Mouse (Mus musculus) forebrain, postnatal 0 days (tissue): ENCODE data around the gene Naa16. TPM values are rescaled to one million over a fixed set of nuclear protein-coding genes. Genes with fewer than 3 reads are reported as not detected.

ENCODE experiments used
- ATAC-seq: fragments of 200-750 bp; cut with Nextera tagmentation; 2 replicates; pipeline ENCODE4 v1.8.0; 2017; ENCODE audit warnings: mild to moderate bottlenecking, moderate library complexity
- DNase-seq: peaks from one replicate; pipeline ENCODE4 v3.0.0-alpha.2; 2015
- H3K27ac ChIP-seq: fragments of 300-500 bp; sonication (generic); 2 replicates; pipeline ENCODE4 v1.5.1; 2014; ENCODE audit warnings: low read depth, mild to moderate bottlenecking, antibody characterized with exemption, low read length, moderate library complexity, mixed read lengths
- H3K27me3 ChIP-seq: fragments of 300-500 bp; sonication (generic); 2 replicates; pipeline ENCODE4 v1.6.1; 2014; ENCODE audit warnings: mild to moderate bottlenecking, low read length, mixed read lengths; ENCODE audit not compliant: insufficient read depth
- H3K36me3 ChIP-seq: fragments of 300-500 bp; sonication (generic); 2 replicates; pipeline ENCODE4 v1.6.1; 2014; ENCODE audit warnings: mild to moderate bottlenecking, moderate library complexity; ENCODE audit not compliant: insufficient read depth
- H3K4me1 ChIP-seq: fragments of 300-500 bp; sonication (generic); 2 replicates; pipeline ENCODE4 v1.6.1; 2014; ENCODE audit warnings: antibody characterized with exemption; ENCODE audit not compliant: insufficient read depth
- H3K4me2 ChIP-seq: fragments of 300-500 bp; sonication (generic); 2 replicates; pipeline ENCODE4 v1.6.1; 2014; ENCODE audit warnings: low read depth, mild to moderate bottlenecking, moderate library complexity
- H3K4me3 ChIP-seq: fragments of 300-500 bp; sonication (generic); 2 replicates; pipeline ENCODE4 v1.5.1; 2014; ENCODE audit warnings: low read depth, low read length, mixed read lengths
- H3K9ac ChIP-seq: fragments of 300-500 bp; sonication (generic); 2 replicates; pipeline ENCODE4 v1.6.1; 2014; ENCODE audit warnings: mild to moderate bottlenecking
- H3K9me3 ChIP-seq: fragments of 300-500 bp; sonication (generic); 2 replicates; pipeline ENCODE4 v1.6.1; 2016; ENCODE audit warnings: low read length
- CTCF ChIP-seq: sonication (generic); IDR thresholded peaks from 2 replicates; pipeline ENCODE4 v1.5.1; 2016; ENCODE audit warnings: antibody characterized with exemption, control low read depth, low read depth
- WGBS: fragments of 180-500 bp; shearing (Covaris S2); extraction: QIAGEN DNeasy Blood & Tissue Kit; methylation state at CpG from one replicate; pipeline ENCODE4 v1.1.7; 2014; 5-methylcytosine and 5-hydroxymethylcytosine counted together
- polyA plus RNA-seq: library from polyadenylated mRNA; unstranded; fragments of >200 nt; fragmentation: Nextera tagmentation; extraction: Ambion mirVana; gene quantifications from 2 replicates; pipeline ENCODE4 v1.2.1, GENCODE M21; 2015
- total RNA-seq: library from RNA; depleted of rRNA; stranded (reverse); fragments of >200 nt; gene quantifications from 2 replicates; pipeline ENCODE4 v1.2.3, GENCODE M21; 2014

The Naa16 gene
- total and polyA plus RNA-seq, 2 experiments from 2014 or later: 10.5 to 10.9 TPM

DNA sequence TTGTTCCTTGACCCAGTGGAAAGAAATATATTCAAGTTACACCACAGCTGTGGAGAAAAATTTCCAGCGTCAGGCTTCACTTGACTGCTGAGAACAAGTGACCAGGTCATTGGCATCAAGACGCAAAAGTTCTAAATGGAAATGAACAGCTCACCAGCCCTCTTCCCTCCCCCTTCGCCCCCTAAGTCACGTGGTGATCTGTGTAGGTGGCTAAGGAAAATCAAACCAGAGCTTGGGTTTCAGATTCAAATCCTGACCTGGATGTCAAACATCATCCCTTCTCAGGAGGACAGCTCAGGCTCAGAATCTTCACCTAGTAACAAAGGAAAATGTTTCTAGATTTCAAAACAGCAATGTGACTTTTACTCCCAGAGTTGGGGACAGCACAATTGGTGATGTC, 91.3 kb downstream of the Naa16 start:
- no peak for DNase-seq
- Histone ChIP-seq H3K36me3 (no peaks in the 10 kb centered on the region), H3K27me3 (no peaks in the 10 kb centered on the region), H3K27ac (no peak overlapping the region), H3K9me3 (no peaks in the 10 kb centered on the region), H3K4me2 (peak overlapping the region; percentile 0), H3K9ac (no peak overlapping the region), H3K4me3 (no peak overlapping the region), H3K4me1 (no peaks in the 10 kb centered on the region)
- ATAC-seq: no peak
- no peak for TF ChIP-seq CTCF
- WGBS: 44% methylated on average over 4 of the region's 4 CpGs

DNA sequence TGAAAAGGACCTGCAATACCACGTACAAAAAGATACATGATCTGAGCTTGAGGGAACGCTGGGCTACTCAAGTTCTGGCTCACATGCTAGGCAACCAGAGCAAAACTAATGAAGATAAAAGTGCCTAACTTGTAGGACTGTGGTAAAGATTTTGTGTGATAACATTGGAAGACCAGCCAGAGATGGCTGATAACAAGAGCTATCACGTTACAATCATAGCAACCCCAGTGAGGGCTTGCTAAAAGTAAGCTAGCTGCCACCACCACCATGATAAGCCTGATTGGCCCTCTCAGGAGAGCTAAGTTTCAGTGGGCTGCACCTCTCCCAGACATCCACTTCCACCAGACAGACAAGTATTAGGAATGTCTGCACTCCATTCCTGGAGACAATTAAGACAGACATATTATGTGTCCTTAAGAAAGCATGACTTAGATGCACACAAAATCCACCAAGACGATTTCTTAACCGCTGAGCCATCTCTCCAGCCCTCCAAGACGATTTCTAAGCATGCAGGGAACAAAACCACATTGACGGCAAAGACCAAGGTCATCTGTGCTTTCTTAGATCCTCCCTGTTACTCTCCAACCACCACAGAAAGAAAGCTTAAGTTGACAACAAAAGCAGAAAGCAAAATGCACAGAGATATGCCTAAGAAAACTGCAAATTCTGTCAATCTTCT, 92.1 kb downstream of the Naa16 start:
- DNase-seq (no peak), ATAC-seq (no peak)
- WGBS: 57% methylated on average over 7 of the region's 7 CpGs
- Histone ChIP-seq H3K9ac (no peak overlapping the region), H3K4me2 (peak overlapping the region; percentile 0), H3K27ac (no peak overlapping the region), H3K36me3 (no peaks in the 10 kb centered on the region), H3K27me3 (no peaks in the 10 kb centered on the region), H3K4me3 (no peak overlapping the region), H3K9me3 (no peaks in the 10 kb centered on the region), H3K4me1 (no peaks in the 10 kb centered on the region)
- no peak for TF ChIP-seq CTCF

DNA sequence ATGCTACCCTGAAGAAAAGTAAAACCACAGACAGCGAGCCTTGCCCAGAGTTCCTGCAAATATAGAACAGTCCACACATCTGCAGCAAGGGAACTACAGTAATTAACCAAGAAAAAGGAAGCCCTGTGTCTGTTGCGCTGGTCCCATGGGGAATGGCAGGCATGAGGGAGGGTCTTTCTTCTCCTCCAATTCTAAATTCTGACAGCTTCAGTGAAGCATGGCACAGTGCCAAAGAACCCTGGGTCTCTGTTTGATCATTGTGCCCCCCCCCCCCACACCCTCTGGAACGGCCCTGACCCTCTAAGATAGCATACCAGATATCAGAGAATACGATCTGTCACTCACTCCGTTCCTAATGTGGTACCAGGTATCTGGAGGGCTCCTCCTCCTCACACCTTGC, 93.7 kb downstream of the Naa16 start:
- DNase-seq (no peak), ATAC-seq (no peak)
- Histone ChIP-seq H3K9ac (no peak overlapping the region), H3K9me3 (no peaks in the 10 kb centered on the region), H3K27ac (no peak overlapping the region), H3K4me3 (no peak overlapping the region), H3K4me2 (peak overlapping the region; percentile 10; the same call in 1 of the 2 replicates), H3K36me3 (no peaks in the 10 kb centered on the region), H3K27me3 (no peaks in the 10 kb centered on the region), H3K4me1 (no peaks in the 10 kb centered on the region)
- WGBS: 14% methylated on average over 5 of the region's 5 CpGs
- TF ChIP-seq CTCF: no peak

DNA sequence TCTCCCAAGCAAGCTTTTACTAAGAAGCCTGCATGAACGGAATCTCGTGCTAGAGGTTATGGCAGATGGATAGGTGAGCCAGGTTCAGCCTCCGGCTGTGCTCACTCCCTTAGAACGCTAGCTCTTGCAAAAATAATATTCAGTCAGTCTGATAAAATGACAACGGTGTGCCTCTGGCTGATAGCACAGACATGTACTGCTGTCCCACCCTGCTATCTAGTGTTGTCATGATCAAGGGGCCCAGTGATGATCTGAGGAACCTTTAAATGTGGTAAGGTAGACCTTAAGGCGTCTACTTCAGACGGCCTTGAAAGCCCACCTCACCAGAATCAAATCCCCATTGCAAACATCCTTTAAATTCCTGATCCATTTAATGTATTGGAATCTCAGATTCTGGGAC, 94.4 kb downstream of the Naa16 start:
- H3K4me2 ChIP-seq: no peak overlapping the region
- H3K9ac ChIP-seq: no peak overlapping the region
- TF ChIP-seq CTCF: no peak
- ATAC-seq (no peak), DNase-seq (no peak)
- no peak overlapping the region for H3K4me3 ChIP-seq
- no peaks in the 10 kb centered on the region for H3K27me3 ChIP-seq
- H3K9me3 ChIP-seq: no peaks in the 10 kb centered on the region
- H3K36me3 ChIP-seq: no peaks in the 10 kb centered on the region
- whole genome bisulfite sequencing: 71% methylated on average over 7 of the region's 7 CpGs
- no peaks in the 10 kb centered on the region for H3K4me1 ChIP-seq
- no peak overlapping the region for H3K27ac ChIP-seq

DNA sequence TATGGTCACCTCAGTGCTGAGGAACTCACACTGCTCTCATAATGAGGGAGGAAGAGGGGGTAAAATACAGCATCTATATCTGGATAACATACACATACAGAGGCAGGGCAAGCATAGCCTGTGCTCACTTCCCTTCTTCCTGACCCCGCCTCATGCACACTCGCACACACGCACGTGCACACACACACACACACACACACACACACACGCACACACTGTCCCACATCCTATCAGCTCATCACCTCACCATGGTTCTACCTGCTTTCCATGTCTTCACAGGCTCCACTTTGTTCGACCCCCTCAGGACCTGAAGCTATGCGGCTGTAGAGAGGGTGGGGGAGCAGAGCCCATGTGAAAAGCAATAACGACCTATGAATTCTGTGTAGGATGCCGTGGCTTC, 95.0 kb downstream of the Naa16 start:
- DNase-seq: no peak
- H3K9ac ChIP-seq: no peak overlapping the region
- no peak overlapping the region for H3K4me2 ChIP-seq
- no peaks in the 10 kb centered on the region for H3K27me3 ChIP-seq
- H3K4me1 ChIP-seq: no peaks in the 10 kb centered on the region
- no peak for ATAC-seq
- H3K36me3 ChIP-seq: no peaks in the 10 kb centered on the region
- H3K27ac ChIP-seq: no peak overlapping the region
- H3K9me3 ChIP-seq: no peaks in the 10 kb centered on the region
- TF ChIP-seq CTCF: no peak
- no peak overlapping the region for H3K4me3 ChIP-seq
- WGBS: 79% methylated on average over 9 of the region's 9 CpGs

DNA sequence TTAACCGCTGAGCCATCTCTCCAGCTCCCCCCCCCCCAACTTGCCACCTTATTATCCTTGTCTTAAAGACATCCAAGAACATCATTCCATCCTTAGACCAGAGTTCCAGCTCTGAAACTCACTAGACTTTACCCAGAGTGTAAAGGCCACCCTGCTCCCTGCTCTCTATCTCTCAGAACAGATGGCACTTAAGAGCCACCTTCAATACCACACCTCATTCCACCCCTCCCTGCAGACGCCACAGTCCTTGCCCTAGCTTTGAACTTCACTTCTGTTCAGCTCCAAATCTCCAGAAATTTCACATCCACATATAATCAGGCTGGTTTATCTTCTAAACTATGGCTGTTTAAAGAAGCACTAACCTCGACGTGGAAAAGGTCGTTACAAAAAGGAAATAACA, 95.6 kb downstream of the Naa16 start:
- Histone ChIP-seq H3K4me3 (no peak overlapping the region), H3K9me3 (no peaks in the 10 kb centered on the region), H3K9ac (no peak overlapping the region), H3K27me3 (no peaks in the 10 kb centered on the region), H3K27ac (no peak overlapping the region), H3K36me3 (no peaks in the 10 kb centered on the region), H3K4me1 (no peaks in the 10 kb centered on the region), H3K4me2 (no peak overlapping the region)
- no peak for DNase-seq
- WGBS: 71% methylated on average over 5 of the region's 5 CpGs
- no peak for TF ChIP-seq CTCF
- ATAC-seq: no peak

DNA sequence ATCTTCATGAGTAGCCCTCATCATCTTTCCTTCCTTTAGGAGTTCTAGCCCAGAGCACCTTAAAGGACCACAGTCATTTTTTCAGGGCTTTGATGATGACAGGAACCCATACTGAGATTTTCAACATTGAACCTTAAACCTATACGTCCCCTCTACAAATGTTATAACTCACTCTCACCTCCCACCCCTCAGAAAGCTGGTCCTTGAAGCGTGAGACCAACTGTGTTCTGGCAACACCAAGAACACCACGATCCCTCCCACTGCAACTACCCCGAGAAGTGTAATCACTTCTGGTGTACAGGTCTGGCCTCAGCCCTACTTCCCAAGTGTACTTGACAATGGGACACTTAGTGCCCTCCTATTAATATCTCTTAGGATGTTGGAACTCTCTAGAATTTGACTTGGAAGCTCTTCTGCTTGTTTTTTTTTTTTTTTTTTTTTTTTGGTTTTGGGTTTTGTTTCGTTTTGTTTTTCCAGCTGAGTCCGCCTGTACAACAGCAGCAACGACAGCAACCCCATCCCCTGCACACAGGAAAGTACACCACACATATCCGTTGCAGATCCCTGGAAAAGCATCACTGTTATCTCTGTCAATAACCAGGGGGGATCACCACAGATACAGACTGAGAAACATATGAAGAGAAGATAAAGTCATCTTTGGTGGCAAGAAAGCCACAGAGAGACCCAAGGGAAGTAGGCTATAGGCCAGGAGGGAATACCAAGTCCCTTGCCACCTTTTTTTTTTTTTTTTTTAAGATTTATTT, 96.3 kb downstream of the Naa16 start:
- H3K27me3 ChIP-seq: no peaks in the 10 kb centered on the region
- no peak overlapping the region for H3K9ac ChIP-seq
- no peak for TF ChIP-seq CTCF
- H3K4me1 ChIP-seq: no peaks in the 10 kb centered on the region
- no peaks in the 10 kb centered on the region for H3K9me3 ChIP-seq
- no peak overlapping the region for H3K4me2 ChIP-seq
- DNase-seq: no peak
- WGBS: 76% methylated on average over 8 of the region's 8 CpGs
- H3K27ac ChIP-seq: no peak overlapping the region
- H3K4me3 ChIP-seq: no peak overlapping the region
- no peaks in the 10 kb centered on the region for H3K36me3 ChIP-seq
- ATAC-seq: no peak
